Mouse (Mus musculus) olfactory bulb, adult 2 months (tissue): ENCODE data around the gene Hs3st3b1.
A peak's percentile ranks its signal among the peaks of the same experiment; 100 is the strongest.

ENCODE experiments used
- CTCF ChIP-seq: fragments of 200-500 bp; IDR thresholded peaks from 2 replicates; pipeline ENCODE4 v1.5.1; 2012; ENCODE audit warnings: low read depth, mild to moderate bottlenecking, low read length, moderate library complexity; ENCODE audit not compliant: insufficient read depth
- POLR2A ChIP-seq: fragments of 200-500 bp; IDR thresholded peaks from 2 replicates; pipeline ENCODE4 v1.6.1; 2012; ENCODE audit warnings: mild to moderate bottlenecking, low read depth, low read length, moderate library complexity; ENCODE audit not compliant: insufficient read depth

DNA sequence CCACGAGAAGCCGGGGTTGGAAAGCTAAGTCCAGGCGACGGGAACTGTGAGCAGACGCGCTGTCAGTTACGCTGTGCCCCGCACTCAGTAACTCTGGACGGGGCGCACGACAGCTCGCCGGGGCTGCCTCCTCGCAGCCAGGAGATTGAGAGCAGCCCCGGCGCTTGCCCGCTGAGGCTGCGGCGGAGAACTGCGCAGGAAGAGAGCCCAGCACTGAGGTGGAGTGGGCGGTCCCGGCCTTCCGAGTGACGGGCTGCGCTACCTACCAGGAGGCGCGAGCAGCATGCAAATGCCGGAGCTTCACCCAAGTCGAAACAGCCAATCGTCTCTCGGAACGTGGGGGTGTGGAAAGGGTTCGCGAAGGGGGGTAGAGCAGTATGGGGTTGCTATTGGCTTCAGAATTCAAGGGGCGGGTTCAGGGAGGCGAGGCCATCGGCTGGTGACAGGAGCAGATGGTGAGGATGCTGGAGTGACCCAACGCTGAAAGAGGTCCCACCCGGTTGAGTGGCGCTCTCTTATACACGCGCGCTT, at the start of gene Hs3st3b1:
- TF ChIP-seq POLR2A (peak; percentile 48; the same call in 1 of the 2 replicates), CTCF (no peak)
